ENCODE assay signal across 8 mouse cellular contexts in genomic region chr17:36271586-36272256, GRCm38 (mm10). TPM values are rescaled to one million over a fixed set of nuclear protein-coding genes. Genes with fewer than 3 reads are reported as not detected.
A peak's percentile ranks its signal among the peaks of the same experiment; 100 is the strongest.
DNase-seq lines count a peak whose midpoint lies in the region; ATAC-seq lines count a peak whose summit lies in the region.

Gene Trim39, minus strand, starts transcription at chr17:36272247.

- H3K9me3 ChIP-seq in forebrain, embryonic 16.5 days (ENCODE audit: control insufficient read depth, low read length): no peaks in the 10 kb centered on the region
- no peaks in the 10 kb centered on the region for H3K9me3 ChIP-seq in midbrain, embryonic 13.5 days

- intact Hi-C loops in left cerebral cortex, postnatal 4 days (cut with DNase I): no loop called here

- H3K4me3 ChIP-seq in forebrain, embryonic 16.5 days (replicated peaks; ENCODE audit: low read length): peak within 1 kb of the TSS; percentile 99
- H3K4me3 ChIP-seq in midbrain, embryonic 13.5 days (replicated peaks): peak within 1 kb of the TSS; percentile 89

- H3K27ac ChIP-seq in forebrain, embryonic 16.5 days (ENCODE audit: low read length): peak within 1 kb of the TSS; percentile 95
- peak within 1 kb of the TSS; percentile 96 for H3K27ac ChIP-seq in midbrain, embryonic 13.5 days

- H3K4me1 ChIP-seq in forebrain, embryonic 16.5 days (replicated peaks; ENCODE audit: control insufficient read depth, insufficient read depth, low read length): peaks cover 33% of the 10 kb centered on the region
- peaks cover 40% of the 10 kb centered on the region for H3K4me1 ChIP-seq in midbrain, embryonic 13.5 days (replicated peaks)

- DNase-seq in ovary, adult 18-20 months (ENCODE audit: low spot score): peak; percentile 61
- no peak for DNase-seq in ovary, postnatal 36 days (ENCODE audit: low spot score)
- peak; percentile 88 for DNase-seq in cerebellum, adult 11 months
- DNase-seq in induced T-regulatory cell, adult 2 months (ENCODE audit: low read depth): peak; percentile 96
- DNase-seq in left cerebral cortex, postnatal 4 days: no peak
- DNase-seq in spleen, postnatal 14 days (ENCODE audit: low spot score in 2 of 2): peak; percentile 64 to 67

- peaks cover 6% of the 10 kb centered on the region for H3K36me3 ChIP-seq in forebrain, embryonic 16.5 days (ENCODE audit: control insufficient read depth, insufficient read depth)
- peaks cover 29% of the 10 kb centered on the region for H3K36me3 ChIP-seq in midbrain, embryonic 13.5 days

- peak within 1 kb of the TSS; percentile 97 for H3K4me2 ChIP-seq in forebrain, embryonic 16.5 days (ENCODE audit: low read length)
- H3K4me2 ChIP-seq in midbrain, embryonic 13.5 days (replicated peaks): peak within 1 kb of the TSS; percentile 96

- WGBS in forebrain, embryonic 16.5 days: 1% methylated on average over 43 of the region's 43 CpGs
- 2% methylated on average over 43 of the region's 43 CpGs for WGBS in midbrain, embryonic 13.5 days

- no peaks in the 10 kb centered on the region for H3K27me3 ChIP-seq in forebrain, embryonic 16.5 days (replicated peaks; ENCODE audit: control insufficient read depth, insufficient read depth, low read length)
- H3K27me3 ChIP-seq in midbrain, embryonic 13.5 days: no peaks in the 10 kb centered on the region

- peak within 1 kb of the TSS; percentile 96 for H3K9ac ChIP-seq in forebrain, embryonic 16.5 days (replicated peaks; ENCODE audit: low read depth, low read length)
- peak within 1 kb of the TSS; percentile 86 for H3K9ac ChIP-seq in midbrain, embryonic 13.5 days (replicated peaks)

- peak; percentile 79 for ATAC-seq in forebrain, embryonic 16.5 days
- ATAC-seq in midbrain, embryonic 13.5 days: peak; percentile 88

RNA-seq across cellular contexts. Expression of gene Trim39, which starts in this region (rescaled TPM):
- polyA plus RNA-seq in forebrain, embryonic 16.5 days (2015; fragmentation: Nextera tagmentation; extraction: Ambion mirVana): 27.9 and 31.8 TPM in 2 replicates
- total RNA-seq in left cerebral cortex, postnatal 4 days (2021): 10 to 100 TPM; 25.3 to 26.2 TPM
- 29.3 and 31.1 TPM in 2 replicates for polyA plus RNA-seq in midbrain, embryonic 13.5 days (2015; fragmentation: Nextera tagmentation; extraction: Ambion mirVana)

Comparison
In these comparisons a context has a peak if more than half of its experiments do, and no peak if none do; other contexts are left out.
1. DNase-seq: peak in ovary, adult 18-20 months (single experiment), cerebellum, adult 11 months (single experiment), induced T-regulatory cell, adult 2 months (single experiment) and spleen, postnatal 14 days (2 of 2); none in ovary, postnatal 36 days (single experiment) and left cerebral cortex, postnatal 4 days (single experiment).